ENCODE assay signal across 1 mouse cellular context in genomic region chr4:130914011-130914410, GRCm38 (mm10).
TF ChIP-seq lines count a peak whose summit lies in the region.

No protein-coding gene starts in this region.

TF ChIP-seq in CH12.LX, 34 proteins besides CTCF, POLR2A, EP300 and RAD21 (continued from another document):
- TF ChIP-seq MAX (IDR thresholded peaks at IDR 0.05; ENCODE audit: low read length) (peak; percentile 74), POLR2AphosphoS2 (IDR thresholded peaks at IDR 0.05; ENCODE audit: low read depth, low read length) (no peak), ETS1 (conservative IDR thresholded peaks at IDR 0.05; ENCODE audit: low read depth, low read length) (peak; percentile 90), MAZ (IDR thresholded peaks at IDR 0.05; ENCODE audit: low read depth, low read length) (peak; percentile 25; the same call in 1 of the 2 replicates), UBTF (IDR thresholded peaks at IDR 0.05; ENCODE audit: low read depth, low read length) (0 out of 2 replicates have a peak, but pooled peaks have one; percentile 31), HCFC1 (IDR thresholded peaks at IDR 0.05; ENCODE audit: low read depth, low read length) (peak; percentile 37), GABPA (IDR thresholded peaks at IDR 0.05; ENCODE audit: insufficient replicate concordance, low read depth, low read length) (no peak)
